Mouse (Mus musculus): ENCODE results near the gene Pdpk1. TPM values are rescaled to one million over a fixed set of nuclear protein-coding genes. Genes with fewer than 3 reads are reported as not detected.

The Pdpk1 gene
- polyA plus RNA-seq, 1 experiment from 2014 or later: 24.3 TPM

GRCm38 (mm10) chr17:24029477-24029876 lies 121.2 kb downstream of the Pdpk1 start:
- no peaks in the 10 kb centered on the region for H3K27me3 ChIP-seq (ENCODE audit: control insufficient read depth, insufficient read depth, low read depth, low read length)
- H3K4me2 ChIP-seq (ENCODE audit: low read depth, low read length): no peak overlapping the region
- ATAC-seq (ENCODE audit: low read depth): no peak
- no peak overlapping the region for H3K9ac ChIP-seq (ENCODE audit: low read depth, low read length)
- no peaks in the 10 kb centered on the region for H3K36me3 ChIP-seq (ENCODE audit: control insufficient read depth, insufficient read depth)
- H3K4me1 ChIP-seq (ENCODE audit: control insufficient read depth, low read depth, low read length): no peaks in the 10 kb centered on the region
- no peak overlapping the region for H3K27ac ChIP-seq (ENCODE audit: low read length)
- WGBS (ENCODE audit: insufficient replicate concordance): 58% methylated on average over 7 of the region's 7 CpGs
- H3K4me3 ChIP-seq (ENCODE audit: low read depth, low read length): no peak overlapping the region
- no peaks in the 10 kb centered on the region for H3K9me3 ChIP-seq (replicated peaks; ENCODE audit: control insufficient read depth, low read length)

Other genes with a start within 250 kb of the Pdpk1 start
- gene Dcpp3, start 233.5 kb downstream of the Pdpk1 start, polyA plus RNA-seq (2015; fragmentation: Nextera tagmentation; extraction: Ambion mirVana): not detected in 2 replicates
- not detected in 2 replicates for gene Sbp, start 209.3 kb downstream of the Pdpk1 start, polyA plus RNA-seq (2015; fragmentation: Nextera tagmentation; extraction: Ambion mirVana)
- gene Sbpl, start 195.7 kb downstream of the Pdpk1 start, polyA plus RNA-seq (2015; fragmentation: Nextera tagmentation; extraction: Ambion mirVana): not detected in 2 replicates
- gene Prss30, start 170.4 kb downstream of the Pdpk1 start, polyA plus RNA-seq (2015; fragmentation: Nextera tagmentation; extraction: Ambion mirVana): 0.07 TPM in 1 of 2 replicates, not detected in the other
- gene Prss22, start 152.8 kb downstream of the Pdpk1 start, polyA plus RNA-seq (2015; fragmentation: Nextera tagmentation; extraction: Ambion mirVana): not detected in 2 replicates
- gene Prss27, start 112.8 kb downstream of the Pdpk1 start, polyA plus RNA-seq (2015; fragmentation: Nextera tagmentation; extraction: Ambion mirVana): not detected in 2 replicates
- gene Kctd5, start 77.4 kb downstream of the Pdpk1 start, polyA plus RNA-seq (2015; fragmentation: Nextera tagmentation; extraction: Ambion mirVana): 10.3 and 10.8 TPM in 2 replicates
- 20.7 and 25.0 TPM in 2 replicates for gene Amdhd2, start 12.8 kb upstream of the Pdpk1 start, polyA plus RNA-seq (2015; fragmentation: Nextera tagmentation; extraction: Ambion mirVana)
- gene Atp6v0c, start 18.8 kb upstream of the Pdpk1 start, polyA plus RNA-seq (2015; fragmentation: Nextera tagmentation; extraction: Ambion mirVana): 352 and 382 TPM in 2 replicates
- 7.0 and 7.4 TPM in 2 replicates for gene Tbc1d24, start 54.6 kb upstream of the Pdpk1 start, polyA plus RNA-seq (2015; fragmentation: Nextera tagmentation; extraction: Ambion mirVana)
- 0.65 and 0.78 TPM in 2 replicates for gene Ntn3, start 58.6 kb upstream of the Pdpk1 start, polyA plus RNA-seq (2015; fragmentation: Nextera tagmentation; extraction: Ambion mirVana)
- gene Tedc2, start 69.9 kb upstream of the Pdpk1 start, polyA plus RNA-seq (2015; fragmentation: Nextera tagmentation; extraction: Ambion mirVana): 7.1 and 7.4 TPM in 2 replicates
- gene Ccnf, start 100.6 kb upstream of the Pdpk1 start, polyA plus RNA-seq (2015; fragmentation: Nextera tagmentation; extraction: Ambion mirVana): 72.1 and 75.2 TPM in 2 replicates
- gene Abca17, start 200.1 kb upstream of the Pdpk1 start, polyA plus RNA-seq (2015; fragmentation: Nextera tagmentation; extraction: Ambion mirVana): not detected in 2 replicates
- gene Abca3, start 201.0 kb upstream of the Pdpk1 start, polyA plus RNA-seq (2015; fragmentation: Nextera tagmentation; extraction: Ambion mirVana): 13.4 and 15.0 TPM in 2 replicates